In genomic region chr2:84913881-84914280, GRCm38 (mm10) we compare ENCODE assay signal across 29 mouse cellular contexts. TPM values are rescaled to one million over a fixed set of nuclear protein-coding genes. Genes with fewer than 3 reads are reported as not detected.
DNase-seq lines count a peak whose midpoint lies in the region; ATAC-seq and TF ChIP-seq lines count a peak whose summit lies in the region.
"Had no signal": no experiment of that assay in that cellular context is flagged by ENCODE, and none has a peak within 500 bp of the region (broad histone marks: within the 10 kb centered on the region; RNA-seq: fewer than 3 reads in every experiment).

No protein-coding gene starts in this region.

- no peak for TF ChIP-seq CTCF in intestine, postnatal 0 days (IDR thresholded peaks at IDR 0.05; ENCODE audit: low read depth)

- no peaks in the 10 kb centered on the region for H3K9me3 ChIP-seq in heart, embryonic 12.5 days (replicated peaks)
- no peaks in the 10 kb centered on the region for H3K9me3 ChIP-seq in intestine, embryonic 14.5 days (ENCODE audit: control insufficient read depth, low read length)
- H3K9me3 ChIP-seq in intestine, postnatal 0 days (ENCODE audit: control insufficient read depth): no peaks in the 10 kb centered on the region
- H3K9me3 ChIP-seq in intestine, embryonic 16.5 days (ENCODE audit: control insufficient read depth, low read length): no peaks in the 10 kb centered on the region
- H3K9me3 ChIP-seq in neural tube, embryonic 15.5 days (replicated peaks): no peaks in the 10 kb centered on the region
- H3K9me3 ChIP-seq: forebrain, embryonic 13.5 days; hindbrain, embryonic 12.5 days; kidney, embryonic 15.5 days; liver, embryonic 13.5 days; midbrain, embryonic 10.5 days; midbrain, embryonic 15.5 days had no signal

- H3K27me3 ChIP-seq in heart, embryonic 12.5 days (replicated peaks): no peaks in the 10 kb centered on the region
- no peaks in the 10 kb centered on the region for H3K27me3 ChIP-seq in intestine, embryonic 14.5 days (replicated peaks; ENCODE audit: control insufficient read depth, insufficient read depth, low read length)
- no peaks in the 10 kb centered on the region for H3K27me3 ChIP-seq in intestine, postnatal 0 days (replicated peaks; ENCODE audit: control insufficient read depth, insufficient read depth, low read length)
- H3K27me3 ChIP-seq in intestine, embryonic 16.5 days (replicated peaks; ENCODE audit: control insufficient read depth, insufficient read depth, low read length): no peaks in the 10 kb centered on the region
- H3K27me3 ChIP-seq in neural tube, embryonic 15.5 days (replicated peaks): no peaks in the 10 kb centered on the region
- H3K27me3 ChIP-seq: CH12.LX; forebrain, embryonic 13.5 days; hindbrain, embryonic 12.5 days; kidney, embryonic 15.5 days; midbrain, embryonic 15.5 days had no signal

- peak overlapping the region; percentile 62 for H3K27ac ChIP-seq in heart, embryonic 12.5 days (ENCODE audit: poor library complexity, severe bottlenecking)
- H3K27ac ChIP-seq in intestine, embryonic 14.5 days (ENCODE audit: low read depth): peak overlapping the region; percentile 54; the same call in 1 of the 2 replicates
- no peak overlapping the region for H3K27ac ChIP-seq in intestine, postnatal 0 days (ENCODE audit: low read depth, low read length)
- H3K27ac ChIP-seq in intestine, embryonic 16.5 days (ENCODE audit: low read length): peak overlapping the region; percentile 28; the same call in 1 of the 2 replicates
- no peak overlapping the region for H3K27ac ChIP-seq in neural tube, embryonic 15.5 days (replicated peaks)
- H3K27ac ChIP-seq: forebrain, embryonic 13.5 days; hindbrain, embryonic 12.5 days; hindbrain, postnatal 0 days; kidney, embryonic 15.5 days; liver, embryonic 13.5 days; midbrain, embryonic 10.5 days; midbrain, embryonic 15.5 days had no signal

- H3K36me3 ChIP-seq in heart, embryonic 12.5 days: no peaks in the 10 kb centered on the region
- H3K36me3 ChIP-seq in intestine, embryonic 14.5 days (ENCODE audit: control insufficient read depth, insufficient read depth, low read length): no peaks in the 10 kb centered on the region
- no peaks in the 10 kb centered on the region for H3K36me3 ChIP-seq in intestine, postnatal 0 days (ENCODE audit: control insufficient read depth, insufficient read depth)
- no peaks in the 10 kb centered on the region for H3K36me3 ChIP-seq in intestine, embryonic 16.5 days (ENCODE audit: control insufficient read depth, insufficient read depth, low read length)
- no peaks in the 10 kb centered on the region for H3K36me3 ChIP-seq in neural tube, embryonic 15.5 days
- H3K36me3 ChIP-seq: hindbrain, embryonic 12.5 days; kidney, embryonic 15.5 days; liver, embryonic 13.5 days; midbrain, embryonic 10.5 days; midbrain, embryonic 15.5 days had no signal

- peaks cover 31% of the 10 kb centered on the region for H3K4me1 ChIP-seq in heart, embryonic 12.5 days (replicated peaks)
- peaks cover 21% of the 10 kb centered on the region; the same call in 1 of the 2 replicates for H3K4me1 ChIP-seq in intestine, embryonic 14.5 days (replicated peaks; ENCODE audit: control insufficient read depth, insufficient read depth, low read length)
- no peaks in the 10 kb centered on the region for H3K4me1 ChIP-seq in intestine, postnatal 0 days (replicated peaks; ENCODE audit: control insufficient read depth, insufficient read depth, low read length)
- peaks cover 21% of the 10 kb centered on the region for H3K4me1 ChIP-seq in intestine, embryonic 16.5 days (ENCODE audit: control insufficient read depth, insufficient read depth, low read length)
- H3K4me1 ChIP-seq in neural tube, embryonic 15.5 days: no peaks in the 10 kb centered on the region
- H3K4me1 ChIP-seq: forebrain, embryonic 13.5 days; hindbrain, embryonic 12.5 days; kidney, embryonic 15.5 days; liver, embryonic 13.5 days; midbrain, embryonic 10.5 days; midbrain, embryonic 15.5 days had no signal

- no peak overlapping the region for H3K9ac ChIP-seq in heart, embryonic 12.5 days
- H3K9ac ChIP-seq in intestine, embryonic 14.5 days (ENCODE audit: low read length): no peak overlapping the region
- no peak overlapping the region for H3K9ac ChIP-seq in intestine, postnatal 0 days (ENCODE audit: low read depth, low read length)
- H3K9ac ChIP-seq in intestine, embryonic 16.5 days (ENCODE audit: low read depth, low read length): no peak overlapping the region
- no peak overlapping the region for H3K9ac ChIP-seq in neural tube, embryonic 15.5 days (replicated peaks)
- H3K9ac ChIP-seq: forebrain, embryonic 13.5 days; hindbrain, embryonic 12.5 days; kidney, embryonic 15.5 days; liver, embryonic 13.5 days; lung, embryonic 14.5 days; midbrain, embryonic 15.5 days had no signal

- DNase-seq in embryo, embryonic 10 days (ENCODE audit: low spot score): peak; percentile 13
- no peak for DNase-seq in embryo, embryonic 10.5 days (ENCODE audit: low spot score)
- no peak for DNase-seq in heart, postnatal 4 days
- DNase-seq in intestine, embryonic 14.5 days (ENCODE audit: low spot score): no peak
- DNase-seq: adrenal gland, adult 2 months; adrenal gland, postnatal 36 days; cerebellum, adult 2 months; cerebellum, postnatal 14 days; gastrocnemius, postnatal 14 days; kidney, adult 18-20 months; kidney, postnatal 25 days; liver, embryonic 13.5 days; lung, embryonic 14.5 days; right cerebral cortex, adult 18-20 months; spleen, adult 18-20 months; thymus, postnatal 14 days had no signal

- H3K4me3 ChIP-seq in heart, embryonic 12.5 days: no peak overlapping the region
- no peak overlapping the region for H3K4me3 ChIP-seq in intestine, embryonic 14.5 days (ENCODE audit: low read depth, low read length)
- H3K4me3 ChIP-seq in intestine, postnatal 0 days (ENCODE audit: low read depth, low read length): no peak overlapping the region
- no peak overlapping the region for H3K4me3 ChIP-seq in intestine, embryonic 16.5 days (ENCODE audit: low read length)
- H3K4me3 ChIP-seq in neural tube, embryonic 15.5 days (replicated peaks): no peak overlapping the region
- H3K4me3 ChIP-seq: forebrain, embryonic 13.5 days; hindbrain, embryonic 12.5 days; kidney, embryonic 15.5 days; liver, embryonic 13.5 days; midbrain, embryonic 10.5 days; midbrain, embryonic 15.5 days had no signal

- no peak overlapping the region for H3K4me2 ChIP-seq in heart, embryonic 12.5 days
- no peak overlapping the region for H3K4me2 ChIP-seq in intestine, embryonic 14.5 days (ENCODE audit: low read length)
- H3K4me2 ChIP-seq in intestine, postnatal 0 days (replicated peaks; ENCODE audit: low read depth): no peak overlapping the region
- H3K4me2 ChIP-seq in intestine, embryonic 16.5 days (ENCODE audit: low read depth, low read length): no peak overlapping the region
- no peak overlapping the region for H3K4me2 ChIP-seq in neural tube, embryonic 15.5 days
- H3K4me2 ChIP-seq: forebrain, embryonic 13.5 days; hindbrain, embryonic 12.5 days; kidney, embryonic 15.5 days; liver, embryonic 13.5 days; lung, embryonic 14.5 days; midbrain, embryonic 15.5 days had no signal

- WGBS in heart, embryonic 12.5 days: 45% methylated on average over 5 of the region's 5 CpGs
- 44% methylated on average over 5 of the region's 5 CpGs for WGBS in intestine, embryonic 14.5 days
- WGBS in intestine, postnatal 0 days: 68% methylated on average over 5 of the region's 5 CpGs
- WGBS in intestine, embryonic 16.5 days: 60% methylated on average over 5 of the region's 5 CpGs
- WGBS in neural tube, embryonic 15.5 days: 90% methylated on average over 5 of the region's 5 CpGs

- no peak; the same call in 1 of the 2 replicates for ATAC-seq in heart, embryonic 12.5 days (ENCODE audit: insufficient number of reproducible peaks, low FRiP score)
- ATAC-seq in intestine, embryonic 14.5 days (replicated peaks; ENCODE audit: low FRiP score, low TSS enrichment, low read depth): peak; percentile 51
- no peak for ATAC-seq in intestine, postnatal 0 days
- peak; percentile 39 for ATAC-seq in intestine, embryonic 16.5 days
- no peak for ATAC-seq in neural tube, embryonic 15.5 days (ENCODE audit: low FRiP score)
- ATAC-seq: activated CD4-positive, CD25-positive, alpha-beta regulatory T cell, adult 4 months; forebrain, embryonic 13.5 days; hindbrain, postnatal 0 days; midbrain, embryonic 15.5 days had no signal

RNA-seq across cellular contexts. Expression of gene Slc43a3, which starts 22.5 kb away (rescaled TPM):
- polyA plus RNA-seq in heart, embryonic 12.5 days (2016; fragmentation: Nextera tagmentation; extraction: Ambion mirVana): 33.6 and 35.0 TPM in 2 replicates
- 10 to 100 TPM; 44.1 to 52.6 TPM for total RNA-seq in heart, postnatal 4 days (2021)
- 46.7 and 54.7 TPM in 2 replicates for polyA plus RNA-seq in intestine, embryonic 14.5 days (2014; fragmentation: Nextera tagmentation; extraction: Ambion mirVana)
- 42.5 and 48.0 TPM in 2 replicates for polyA plus RNA-seq in intestine, postnatal 0 days (2015; fragmentation: Nextera tagmentation; extraction: Ambion mirVana)
- polyA plus RNA-seq in intestine, embryonic 16.5 days (2015; fragmentation: Nextera tagmentation; extraction: Ambion mirVana): 43.7 and 47.7 TPM in 2 replicates
- polyA plus RNA-seq in neural tube, embryonic 15.5 days (2015; fragmentation: Nextera tagmentation; extraction: Ambion mirVana): 5.7 and 15.2 TPM in 2 replicates

RNA-seq across cellular contexts. Expression of gene Rtn4rl2, which starts 27.4 kb away (rescaled TPM):
- 0.67 and 1.2 TPM in 2 replicates for polyA plus RNA-seq in heart, embryonic 12.5 days (2016; fragmentation: Nextera tagmentation; extraction: Ambion mirVana)
- 1 to 10 TPM; 3.2 to 4.1 TPM for total RNA-seq in heart, postnatal 4 days (2021)
- polyA plus RNA-seq in intestine, embryonic 14.5 days (2014; fragmentation: Nextera tagmentation; extraction: Ambion mirVana): 0.99 and 1.9 TPM in 2 replicates
- polyA plus RNA-seq in intestine, postnatal 0 days (2015; fragmentation: Nextera tagmentation; extraction: Ambion mirVana): 0.98 and 1.0 TPM in 2 replicates
- 0.57 and 0.61 TPM in 2 replicates for polyA plus RNA-seq in intestine, embryonic 16.5 days (2015; fragmentation: Nextera tagmentation; extraction: Ambion mirVana)
- polyA plus RNA-seq in neural tube, embryonic 15.5 days (2015; fragmentation: Nextera tagmentation; extraction: Ambion mirVana): 3.6 and 3.9 TPM in 2 replicates
- total RNA-seq: CH12.LX; megakaryocyte progenitor cell, adult 5-6 weeks had no signal
- polyA plus RNA-seq: activated CD4-positive, CD25-positive, alpha-beta regulatory T cell, adult 4 months; liver, embryonic 13.5 days had no signal

Comparison
In these comparisons a context has a peak if more than half of its experiments do, and no peak if none do; other contexts are left out.
1. ATAC-seq: peak in intestine, embryonic 14.5 days (single experiment) and intestine, embryonic 16.5 days (single experiment); none in heart, embryonic 12.5 days (single experiment), intestine, postnatal 0 days (single experiment) and neural tube, embryonic 15.5 days (single experiment).
2. H3K27ac ChIP-seq: peak in heart, embryonic 12.5 days (single experiment), intestine, embryonic 14.5 days (single experiment) and intestine, embryonic 16.5 days (single experiment); none in intestine, postnatal 0 days (single experiment) and neural tube, embryonic 15.5 days (single experiment).